Mouse (Mus musculus) regulatory T cell (primary cell): ENCODE results near the gene A630073D07Rik.
"Not testable (repeated sequence)": the region's sequence is repeated elsewhere in the genome, so short reads cannot be mapped to it uniquely, and the experiment has no call there.

Experiments
- in situ Hi-C: fragments of 300-600 bp; cut with MboI, MseI; formaldehyde crosslinking; loops from one replicate; pipeline ENCODE4 v1.15.1; 2025; ENCODE audit warnings: high pct_unique_total_duplicates

The A630073D07Rik gene

DNA sequence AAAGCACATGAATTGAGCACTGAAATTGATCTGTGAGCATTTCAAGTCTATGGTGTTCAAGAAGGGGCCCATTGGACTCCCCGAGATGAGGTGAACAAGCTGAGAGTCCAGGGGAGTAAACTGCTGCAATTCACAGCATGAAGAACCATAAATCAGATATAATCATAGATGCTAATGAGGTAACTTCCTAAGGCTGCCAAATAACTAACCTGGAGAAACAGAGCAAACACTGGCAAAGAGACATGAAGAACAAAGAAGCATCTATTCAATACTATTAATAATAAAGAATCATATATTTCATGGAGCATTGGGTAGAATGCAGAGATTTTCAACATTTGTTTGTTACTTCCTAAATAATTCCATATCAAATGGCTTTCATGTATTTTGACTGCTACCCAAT is at the start of gene A630073D07Rik:
A630073D07Rik (minus strand) TSS at position 101 of the 400 bp plus-strand sequence.
- in situ Hi-C loops, result loop anchor here (5.0 kb wide), 1 partner anchor 556 kb away; no protein-coding TSS in a partner anchor

DNA sequence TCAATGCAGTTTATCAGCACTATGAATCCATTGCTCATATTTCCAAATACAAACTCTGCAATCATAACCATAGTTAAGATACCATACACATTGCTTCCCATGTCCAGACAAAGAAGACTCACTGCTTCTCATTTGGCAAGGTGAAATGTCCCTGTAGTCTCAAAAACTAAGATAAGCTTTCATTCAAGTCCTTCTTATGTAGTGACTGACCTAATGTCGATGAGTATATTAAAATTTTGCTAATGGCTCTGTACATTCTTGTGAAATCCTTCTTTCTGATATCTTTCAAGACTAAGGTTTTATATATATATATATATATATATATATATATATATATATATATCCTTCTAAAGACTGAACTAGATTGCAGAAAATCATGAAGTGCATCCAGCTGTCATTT is 49.6 kb upstream of the A630073D07Rik start, which contains the start of gene Tas2r121:
Tas2r121 (minus strand) TSS at position 101 of the 400 bp plus-strand sequence.
- in situ Hi-C loops, result no loop called here

DNA sequence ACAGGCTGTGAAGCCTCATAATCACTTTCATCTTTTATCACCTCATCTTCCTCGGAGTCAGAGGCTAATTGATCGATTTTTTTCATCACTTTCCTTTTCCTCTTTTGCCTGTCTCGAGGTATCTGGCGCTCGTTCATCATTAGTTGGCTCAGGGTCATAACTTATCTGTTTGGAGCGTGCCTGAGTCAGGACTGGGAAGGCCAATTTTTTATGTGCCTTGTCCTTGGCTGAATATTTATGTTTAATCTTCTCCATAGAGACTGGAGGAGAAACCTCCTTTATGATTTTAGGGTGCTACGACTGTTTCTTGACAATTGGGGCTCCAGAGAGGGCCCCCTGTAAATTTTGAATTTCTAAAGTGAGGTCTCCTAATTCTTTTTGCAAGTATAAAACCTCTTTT is 40.3 kb upstream of the A630073D07Rik start:
- in situ Hi-C loops, result not testable (repeated sequence)

DNA sequence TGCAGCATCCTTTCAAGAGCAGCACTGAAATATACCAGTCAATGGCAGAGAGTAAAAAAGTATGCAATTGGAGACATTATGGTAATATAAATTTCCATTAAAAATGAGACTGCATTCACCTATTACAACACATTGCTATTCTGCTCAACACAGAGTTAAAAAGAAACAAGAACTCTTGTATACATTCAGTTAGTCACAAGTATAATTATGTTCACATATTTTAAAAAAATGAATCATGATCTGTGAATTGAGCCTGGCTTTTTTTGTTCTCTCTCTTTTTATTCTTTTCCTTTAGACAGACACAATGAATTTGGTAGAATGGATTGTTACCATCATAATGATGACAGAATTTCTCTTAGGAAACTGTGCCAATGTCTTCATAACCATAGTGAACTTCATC is 5.3 kb upstream of the A630073D07Rik start, which contains the start of gene Tas2r120:
Tas2r120 (plus strand) TSS at position 301 of the 400 bp plus-strand sequence.
- in situ Hi-C loops, result no loop called here

DNA sequence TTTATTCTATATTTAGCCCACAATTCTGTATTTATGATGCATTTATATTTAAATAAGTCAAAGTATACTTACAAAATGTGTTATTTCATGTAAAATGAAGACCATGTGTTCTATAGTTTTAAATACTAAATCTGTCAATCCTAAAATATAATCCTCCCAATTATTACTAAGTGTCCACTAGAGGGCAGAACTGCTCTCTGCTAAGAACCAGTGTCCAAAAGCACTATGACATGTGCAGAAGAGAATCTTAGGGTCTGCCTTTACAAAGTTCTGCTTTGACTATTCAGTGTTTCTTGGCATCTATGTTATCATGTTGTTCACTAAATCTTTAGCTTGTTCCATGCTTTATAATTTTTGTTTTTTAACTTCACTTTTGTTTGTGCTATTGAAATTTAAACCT is 1.9 kb downstream of the A630073D07Rik start:
- in situ Hi-C loops, result no loop called here

DNA sequence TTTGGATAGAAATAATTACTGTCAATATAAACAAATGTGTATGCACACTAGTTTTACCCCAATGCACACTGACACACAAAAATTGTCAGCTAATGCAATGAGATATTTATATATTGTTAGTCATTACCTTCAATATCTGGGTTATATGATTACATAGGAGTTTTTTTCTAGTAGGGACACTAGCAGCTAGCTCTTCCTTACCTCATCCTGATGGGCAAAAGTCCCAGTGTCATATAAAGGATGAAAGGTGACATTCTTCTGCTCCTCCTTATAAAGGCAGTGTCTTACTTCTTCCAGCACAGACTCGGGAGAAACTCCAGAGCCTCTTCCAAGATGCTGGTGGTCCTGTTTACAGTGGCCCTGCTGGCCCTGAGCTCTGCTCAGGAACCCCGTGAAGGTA is 55.7 kb downstream of the A630073D07Rik start, which contains the start of gene Prp2:
Prp2 (plus strand) TSS at position 301 of the 400 bp plus-strand sequence.
- in situ Hi-C loops, result not testable (repeated sequence)
